Mouse (Mus musculus): Measurements from ENCODE around the gene Ldha.

The Ldha gene

DNA sequence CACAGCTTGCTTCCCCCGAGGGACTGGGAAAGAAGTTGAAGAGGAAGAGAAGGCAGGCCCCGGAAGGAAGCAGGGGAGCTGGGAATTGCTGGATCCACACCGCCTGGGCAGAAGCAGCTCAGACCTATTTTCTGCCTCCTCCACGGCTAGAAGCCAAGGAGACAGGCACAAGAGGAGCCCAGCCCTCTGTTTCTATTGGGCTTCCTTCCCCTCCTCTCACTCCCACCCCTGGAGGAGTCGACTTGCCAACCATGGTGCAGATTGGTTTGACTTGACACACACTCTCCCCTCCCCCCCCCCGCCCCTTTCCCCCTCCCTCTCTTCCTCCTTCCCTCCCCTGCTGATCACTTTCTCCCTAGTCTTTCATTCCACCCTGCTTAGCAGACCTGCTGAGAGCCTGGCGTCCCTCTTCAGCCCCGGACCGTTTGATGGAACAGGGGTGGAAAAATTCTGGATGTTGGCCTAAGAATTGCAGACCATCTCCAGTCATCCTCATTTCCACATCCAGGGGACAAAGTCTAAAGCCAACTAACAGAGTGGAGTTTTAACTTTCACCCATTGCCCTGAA is 3.1 kb upstream of the Ldha start:
- DNase-seq, result peak; percentile 83

DNA sequence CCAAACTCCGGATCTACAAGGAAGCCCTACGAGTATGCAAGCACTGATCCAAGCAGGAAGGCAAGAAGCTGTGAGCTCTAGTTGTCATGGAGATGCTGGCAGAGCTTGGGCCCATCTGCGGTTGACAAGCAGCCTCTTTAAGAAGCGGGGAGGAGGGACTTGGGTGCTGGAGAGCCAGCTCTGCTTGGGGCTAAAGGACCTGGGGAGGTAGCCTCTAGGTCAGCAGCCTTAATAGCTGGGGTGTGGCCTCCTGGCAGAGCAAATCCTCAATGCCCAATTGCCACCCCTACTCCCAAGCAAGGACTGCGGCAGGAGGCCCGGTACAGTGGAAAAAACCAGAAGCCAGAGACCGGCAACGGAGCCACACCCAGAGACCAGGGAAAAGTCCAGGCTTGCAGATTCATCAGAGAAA is 2.4 kb upstream of the Ldha start:
- DNase-seq, result peak; percentile 86

DNA sequence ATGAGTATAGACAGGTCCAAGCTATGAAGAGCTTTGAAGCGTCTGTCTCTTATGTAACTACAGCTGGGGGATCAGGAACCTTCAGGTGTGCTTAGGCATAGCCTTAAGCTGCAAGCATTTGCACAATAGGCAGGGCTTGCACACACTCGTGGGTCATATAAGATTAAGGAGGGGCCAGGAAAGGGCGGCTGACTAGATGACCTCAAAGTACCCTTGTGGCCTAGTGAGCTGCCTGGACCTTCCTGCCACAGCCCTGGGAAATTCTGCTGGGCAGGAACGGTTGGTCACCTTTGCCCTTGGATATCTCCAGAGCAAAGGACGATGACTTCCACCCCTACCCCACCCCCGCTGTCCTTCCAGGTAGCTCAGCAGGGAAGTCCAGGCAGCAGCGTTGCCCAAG is 1.8 kb upstream of the Ldha start:
- peak; percentile 77 for DNase-seq

DNA sequence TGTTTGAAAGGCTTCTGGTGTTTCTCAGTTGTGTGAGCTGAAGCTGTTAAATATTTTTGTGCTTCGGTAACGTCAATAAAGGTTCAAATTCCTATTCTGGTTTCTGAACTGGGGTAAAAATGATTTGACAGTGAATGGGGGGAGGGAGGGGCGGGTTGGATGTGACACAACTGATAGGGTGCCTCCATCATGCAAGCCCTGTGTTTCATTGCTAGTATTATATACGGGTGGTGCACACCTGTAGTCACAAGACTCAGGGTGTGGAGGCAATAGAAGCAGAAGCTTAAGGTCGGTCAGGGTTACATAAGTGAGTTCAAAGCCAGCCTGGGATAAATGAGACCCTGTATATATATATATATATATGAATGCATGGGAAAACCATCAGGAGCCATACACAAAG is 1.4 kb upstream of the Ldha start:
- DNase-seq, result no peak

DNA sequence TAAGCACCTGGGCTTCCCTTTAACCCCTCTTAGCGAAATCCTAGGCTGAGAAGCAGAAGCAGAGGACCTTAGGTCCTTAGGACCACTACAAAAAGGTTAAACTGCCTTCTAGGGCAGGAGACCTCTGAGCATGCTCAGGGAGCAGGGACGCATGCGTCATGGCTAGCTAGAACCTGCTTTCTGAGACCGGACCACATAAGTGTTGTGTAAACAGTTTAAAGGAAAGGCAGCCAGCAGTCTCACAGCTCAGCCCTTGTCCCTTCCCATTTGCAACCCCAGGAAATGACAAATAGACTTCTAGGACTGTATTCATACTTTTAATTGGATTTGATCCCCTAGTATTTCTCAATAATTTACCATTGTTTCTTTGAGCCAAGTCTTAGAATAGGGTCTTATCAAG is 949 bp upstream of the Ldha start:
- no peak for DNase-seq

DNA sequence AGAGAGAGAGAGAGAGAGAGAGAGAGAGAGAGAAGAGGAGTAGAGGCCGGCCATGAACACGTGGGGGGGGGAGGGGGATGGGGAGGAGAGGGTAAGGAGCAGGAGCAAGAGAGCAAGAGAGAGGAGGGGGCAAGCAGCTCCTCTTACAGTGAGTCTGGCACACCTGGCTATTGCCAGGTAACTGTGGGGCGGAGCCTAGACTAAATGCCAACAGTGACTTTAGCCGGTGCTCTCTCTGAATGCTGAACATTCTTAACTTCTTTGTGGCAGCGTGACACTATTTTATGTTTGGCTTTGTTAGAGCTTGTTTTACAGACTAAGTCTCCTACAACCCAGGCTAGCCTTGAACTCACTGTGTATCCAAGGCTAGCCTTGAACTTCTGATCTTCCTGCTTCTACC is 1.0 kb downstream of the Ldha start:
- DNase-seq, result no peak

DNA sequence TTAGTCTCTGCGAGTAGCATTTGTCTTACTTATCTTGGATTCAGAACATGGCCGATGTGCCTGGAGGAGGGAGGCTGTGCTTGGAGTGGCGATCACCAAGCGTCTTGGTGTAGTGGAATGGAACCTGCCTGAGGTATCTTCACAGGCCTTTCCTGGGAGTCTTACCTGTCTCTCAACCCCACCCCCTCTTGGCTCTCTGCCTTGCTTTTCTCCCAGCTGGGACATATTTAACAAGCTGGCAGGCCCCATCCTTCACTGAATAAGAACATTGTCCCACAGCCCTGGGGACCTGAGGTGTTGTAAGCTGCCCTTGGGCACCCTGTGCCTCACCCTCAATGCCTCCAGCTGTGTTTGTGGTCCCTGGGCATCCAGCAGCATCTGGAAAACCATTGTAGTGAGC is 2.3 kb downstream of the Ldha start:
- DNase-seq, result no peak

DNA sequence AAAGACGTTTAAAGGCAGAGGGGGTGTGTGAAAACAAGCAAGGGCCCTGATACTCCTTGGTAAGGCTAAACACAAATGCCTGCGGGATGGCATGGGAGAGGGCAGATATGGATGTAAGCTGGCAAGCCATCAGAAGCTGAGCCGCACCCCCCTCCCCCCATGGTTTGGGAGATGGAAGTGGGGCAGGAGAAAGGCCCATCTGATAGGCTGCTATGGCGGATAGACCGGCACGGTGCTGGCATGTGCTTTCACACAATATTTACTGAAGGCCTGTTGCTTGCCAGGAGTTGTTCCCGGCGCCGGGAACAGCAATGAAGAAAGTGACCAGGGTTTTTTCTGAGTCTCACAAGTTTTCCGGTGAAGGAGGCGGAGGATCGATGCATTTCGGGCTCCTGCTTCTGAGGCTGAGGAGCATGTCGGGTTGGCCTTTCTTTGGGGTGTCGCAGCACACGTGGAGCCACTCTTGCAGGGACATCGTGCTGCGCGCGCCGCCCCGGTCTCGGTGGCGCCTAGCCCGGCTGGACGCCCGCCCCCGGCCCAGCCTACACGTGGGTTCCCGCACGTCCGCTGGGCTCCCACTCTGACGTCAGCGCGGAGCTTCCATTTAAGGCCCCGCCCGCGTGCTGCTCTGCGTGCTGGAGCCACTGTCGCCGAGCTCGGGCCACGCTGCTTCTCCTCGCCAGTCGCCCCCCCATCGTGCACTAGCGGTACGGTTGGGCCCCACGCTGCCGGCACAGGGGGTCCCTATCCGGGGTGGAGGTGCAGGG is 4.1 kb downstream of the Ldha start:
- peak; percentile 96 for DNase-seq

DNA sequence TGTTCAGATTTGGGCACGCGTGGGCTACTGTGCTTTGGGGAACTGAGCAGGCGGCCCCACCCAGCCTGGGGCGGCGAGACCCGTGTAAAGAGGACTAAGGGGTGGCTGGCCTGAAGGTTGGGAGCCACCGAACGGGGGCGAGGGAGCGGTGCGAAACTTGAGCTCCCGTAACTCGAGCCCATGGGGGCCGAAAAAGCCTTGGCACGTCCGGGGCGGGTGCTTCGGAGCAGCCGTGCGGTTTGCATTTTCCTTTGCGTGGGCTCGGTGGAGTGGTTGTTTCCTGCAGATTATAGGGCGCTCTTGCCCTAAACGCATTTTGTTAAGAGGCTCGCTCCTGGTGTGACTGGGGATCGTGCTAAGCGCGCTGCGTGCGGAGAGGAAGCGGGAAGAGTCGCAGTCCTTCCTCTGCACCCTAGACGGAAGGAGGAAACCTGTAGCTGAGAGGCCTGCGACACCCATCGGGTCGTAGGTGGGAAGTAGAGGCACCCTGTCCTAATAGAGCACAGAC is 4.8 kb downstream of the Ldha start:
- DNase-seq, result no peak

DNA sequence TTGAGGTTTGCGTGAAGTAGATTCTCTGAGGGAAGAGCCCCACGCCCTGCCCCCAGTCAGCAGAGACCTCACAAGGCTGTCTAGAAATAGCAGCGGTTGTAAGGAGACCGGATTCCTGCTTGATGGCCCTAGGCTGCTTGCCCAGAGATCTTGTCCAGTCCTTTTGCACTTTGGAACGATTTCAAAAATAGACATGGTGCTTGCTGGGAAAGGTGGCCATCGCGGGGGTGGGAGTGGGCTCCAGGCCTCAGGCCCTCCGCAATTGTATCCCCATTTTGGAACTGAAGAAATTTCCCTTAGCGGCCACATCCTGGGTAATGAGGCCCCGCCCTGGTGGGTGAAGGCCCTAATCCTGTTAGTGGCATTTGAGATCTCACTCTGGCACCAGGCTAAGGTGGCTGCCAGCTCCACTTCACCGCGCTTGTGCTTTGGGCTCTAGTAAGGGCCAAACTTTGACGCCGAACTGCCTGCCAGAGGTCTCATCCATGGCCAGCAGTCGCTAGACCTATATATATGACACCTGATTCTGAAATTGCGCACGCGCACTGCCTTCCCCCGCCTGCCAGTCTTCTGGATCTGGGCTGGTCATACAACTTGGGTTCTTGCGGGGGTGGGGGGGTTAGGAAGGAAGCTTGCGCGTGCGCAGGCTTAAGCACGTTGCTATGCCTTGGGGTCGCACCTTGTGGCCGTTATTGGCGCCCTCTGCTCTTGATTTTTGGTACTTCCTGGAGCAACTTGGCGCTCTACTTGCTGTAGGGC is 5.4 kb downstream of the Ldha start:
- DNase-seq, result peak; percentile 89

DNA sequence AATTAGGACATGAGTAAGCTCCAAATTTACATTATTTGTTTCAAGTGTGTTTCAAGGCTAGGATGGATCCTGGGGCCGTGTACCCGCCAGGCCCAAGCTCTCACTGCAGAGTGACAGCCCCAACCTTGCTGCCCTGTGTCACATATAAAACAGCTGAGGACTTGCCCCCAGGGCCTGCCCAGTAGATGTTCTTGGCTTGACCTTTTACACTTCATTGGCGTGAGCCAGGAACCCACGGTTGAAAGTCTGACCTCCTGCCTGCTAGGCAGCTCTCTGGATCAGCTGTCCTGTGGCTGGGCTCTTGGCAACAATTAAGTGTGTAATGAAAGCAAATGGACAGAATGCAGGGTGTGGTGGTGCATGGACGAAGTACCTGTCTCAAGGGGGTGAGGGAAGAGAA is 8.0 kb downstream of the Ldha start:
- DNase-seq, result no peak

DNA sequence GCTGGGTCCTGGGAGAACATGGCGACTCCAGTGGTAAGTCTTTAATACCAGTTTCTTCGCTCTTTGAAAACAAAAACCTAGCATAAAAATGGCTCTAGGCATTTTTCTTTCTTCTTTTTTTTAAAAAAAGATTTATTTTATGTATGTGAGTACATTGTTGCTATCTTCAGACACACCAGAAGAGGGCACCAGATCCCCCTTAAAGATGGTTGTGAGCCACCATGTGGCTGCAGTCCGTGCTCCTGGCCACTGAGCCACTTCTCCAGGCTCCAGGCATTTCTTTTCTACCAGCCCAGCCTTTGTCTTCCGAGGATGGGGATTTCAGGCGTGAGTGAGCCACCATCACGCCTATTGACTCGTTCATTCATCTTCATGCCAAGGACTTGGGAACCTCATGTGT is 9.8 kb downstream of the Ldha start:
- DNase-seq, result peak; percentile 29

DNA sequence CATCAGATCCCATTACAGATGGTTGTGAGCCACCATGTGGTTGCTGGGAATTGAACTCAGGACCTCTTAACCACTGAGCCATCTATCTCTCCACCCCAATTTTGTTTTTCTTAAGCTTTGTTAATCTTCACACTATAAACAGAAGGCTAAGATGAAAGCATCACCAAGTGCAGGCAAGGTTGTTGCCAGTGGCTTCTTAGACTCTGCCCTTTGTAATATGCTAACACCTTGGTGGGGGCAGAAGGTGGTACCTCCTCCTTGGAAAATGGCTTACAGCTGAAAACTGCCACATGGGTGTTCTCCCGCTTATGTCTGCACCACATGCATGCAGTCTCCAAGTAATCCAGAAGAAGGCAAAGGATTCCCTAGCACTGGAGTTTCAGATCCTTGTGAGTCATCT is 11.4 kb downstream of the Ldha start:
- DNase-seq, result no peak

DNA sequence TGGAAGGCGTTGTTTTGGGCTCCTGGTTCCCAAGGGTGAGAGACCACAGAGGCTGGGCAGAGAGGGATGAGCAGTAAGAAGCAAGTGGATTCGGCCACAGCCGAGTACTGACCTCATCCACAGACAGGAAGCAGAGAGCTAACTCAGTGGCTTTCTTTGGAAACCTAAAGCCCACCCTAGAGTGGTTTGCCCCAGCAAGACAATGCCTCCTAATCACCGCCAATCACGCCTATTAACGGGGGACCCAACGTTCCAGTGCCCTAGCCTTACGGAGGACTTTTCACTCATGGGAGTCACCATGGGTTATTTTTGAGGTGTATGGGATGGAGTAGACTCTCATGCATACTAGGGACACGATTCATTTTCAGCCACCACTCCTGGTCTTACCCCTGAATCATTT is 12.1 kb downstream of the Ldha start:
- no peak for DNase-seq

DNA sequence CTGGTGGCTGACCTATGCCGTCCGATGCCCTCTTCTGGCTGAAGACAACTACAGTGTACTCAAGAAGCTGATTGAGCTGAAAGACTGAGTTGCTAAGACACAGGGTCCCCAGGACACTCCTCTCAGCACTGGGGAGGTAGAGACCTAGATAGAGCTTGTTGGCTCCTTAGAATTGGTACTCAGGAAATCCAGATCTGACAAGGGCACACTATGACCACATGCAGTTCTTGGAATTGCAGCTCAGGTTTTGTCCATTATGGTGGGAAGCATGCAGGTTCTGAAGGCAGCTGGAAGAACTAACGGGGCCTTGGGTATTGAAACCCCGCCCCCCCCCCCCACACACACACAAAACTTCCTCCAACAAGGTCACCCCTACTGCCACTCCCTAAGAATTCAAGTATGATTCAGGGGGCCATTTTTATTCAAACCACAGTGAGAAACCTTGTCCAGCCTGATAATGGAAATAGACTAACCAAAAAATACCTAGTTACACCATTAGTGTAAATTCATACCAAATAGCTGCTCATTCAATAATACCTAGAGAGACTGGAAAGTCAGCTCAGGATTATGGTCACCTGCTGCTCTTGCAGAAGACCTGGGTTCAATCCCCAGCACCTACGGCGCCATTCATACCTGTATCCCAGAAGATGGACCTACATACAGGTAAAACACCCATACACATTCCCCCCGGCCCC is 14.7 kb downstream of the Ldha start:
- DNase-seq, result no peak

DNA sequence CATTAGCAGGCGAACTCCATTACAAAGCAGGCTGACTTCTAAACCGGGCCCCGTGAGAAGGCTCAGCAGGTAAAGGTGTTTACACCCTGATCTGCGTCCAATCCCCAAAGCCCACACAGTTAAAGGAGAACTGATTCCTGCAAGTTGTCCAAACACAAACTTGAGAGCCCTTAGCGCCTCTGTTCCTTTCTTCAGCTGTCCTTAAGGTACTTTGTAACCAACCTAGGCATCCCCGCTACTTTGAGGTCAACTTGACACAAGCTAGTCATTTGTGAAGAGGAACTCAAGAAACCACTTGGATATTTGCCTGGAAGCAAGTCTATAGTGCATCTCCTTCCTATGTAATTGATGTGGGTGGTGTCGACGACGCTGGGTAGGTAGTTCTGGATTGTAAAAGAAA is 16.2 kb downstream of the Ldha start:
- no peak for DNase-seq

DNA sequence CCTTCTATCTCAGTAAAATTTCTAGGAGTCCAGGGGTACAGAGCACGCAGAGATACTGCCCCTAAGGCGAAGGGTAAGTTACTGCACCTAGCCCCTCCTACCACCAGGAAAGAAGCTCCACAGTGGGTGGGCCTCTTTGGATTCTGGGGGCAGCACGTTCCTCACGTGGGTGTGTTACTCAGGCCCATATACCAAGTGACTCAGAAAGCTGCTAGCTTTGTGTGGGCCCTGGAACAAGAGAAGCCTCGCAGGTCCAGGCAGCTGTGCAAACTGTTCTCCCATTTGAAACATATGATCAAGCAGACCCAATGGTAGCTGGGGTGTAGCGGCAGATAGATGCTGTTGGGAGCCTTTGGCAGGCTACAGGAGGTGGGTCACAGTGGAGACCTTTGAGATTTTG is 17.8 kb downstream of the Ldha start:
- DNase-seq, result no peak

DNA sequence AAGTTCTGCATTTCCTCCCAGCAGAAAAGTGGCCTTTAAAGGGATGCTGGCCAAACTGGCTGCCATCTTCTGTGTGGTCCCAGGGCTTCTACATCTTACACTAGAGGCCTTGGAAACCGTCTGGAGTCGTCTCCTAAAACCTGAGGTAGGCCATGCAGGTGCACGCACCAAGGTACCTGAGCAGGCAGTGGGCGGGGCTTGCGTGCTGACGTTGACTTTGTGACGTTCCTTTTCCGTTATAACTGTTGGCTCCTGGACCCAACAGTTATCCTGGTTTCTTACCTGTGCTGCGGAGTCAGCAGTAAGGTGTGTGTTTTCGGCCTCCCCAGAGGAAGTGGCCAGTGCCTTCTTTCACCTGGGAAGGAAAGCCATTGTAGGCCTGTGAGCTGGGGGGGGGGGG is 19.7 kb downstream of the Ldha start, which contains the start of gene Ldhc:
TSS of gene Ldhc (plus strand) at position 208 of the 400 bp plus-strand sequence.
- no peak for DNase-seq

DNA sequence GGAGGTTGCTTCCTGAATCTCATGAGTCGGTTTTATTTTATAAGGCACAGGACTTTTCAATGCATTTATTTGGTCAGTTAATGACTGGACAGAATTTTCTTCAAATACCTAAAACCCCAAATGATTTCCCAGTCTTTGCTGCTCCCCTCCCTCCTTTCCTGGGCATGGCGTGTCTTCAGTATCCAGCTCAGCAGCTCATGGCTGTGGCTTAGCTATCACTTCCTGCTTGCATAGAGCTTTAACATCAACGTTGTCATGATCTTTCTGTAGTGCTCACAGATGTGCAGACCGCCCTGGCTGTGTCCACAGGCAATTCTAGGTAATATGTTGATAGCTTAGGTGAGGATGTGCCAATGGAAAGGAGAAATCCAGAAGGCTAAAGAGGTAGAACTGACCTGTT is 30.7 kb downstream of the Ldha start:
- no peak for DNase-seq

DNA sequence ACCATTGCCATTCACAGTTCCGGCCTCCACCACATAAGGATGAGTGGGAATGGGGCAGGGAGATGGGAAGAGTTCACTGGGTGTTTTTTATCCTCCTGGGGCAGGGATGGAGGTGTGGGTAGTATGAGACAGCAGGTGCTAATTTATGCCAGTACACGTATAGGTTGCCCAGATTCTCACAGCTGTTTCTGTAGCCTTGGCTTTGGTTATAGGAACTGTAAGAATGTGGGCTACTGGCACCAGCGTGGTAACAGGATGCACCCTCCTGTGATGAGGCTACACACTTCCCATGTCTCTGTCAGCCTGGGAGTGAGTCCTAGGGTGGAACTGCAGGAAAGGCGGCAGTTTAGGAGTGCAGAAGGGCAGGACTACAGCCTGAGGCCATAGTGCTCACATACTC is 35.6 kb downstream of the Ldha start:
- no peak for DNase-seq

DNA sequence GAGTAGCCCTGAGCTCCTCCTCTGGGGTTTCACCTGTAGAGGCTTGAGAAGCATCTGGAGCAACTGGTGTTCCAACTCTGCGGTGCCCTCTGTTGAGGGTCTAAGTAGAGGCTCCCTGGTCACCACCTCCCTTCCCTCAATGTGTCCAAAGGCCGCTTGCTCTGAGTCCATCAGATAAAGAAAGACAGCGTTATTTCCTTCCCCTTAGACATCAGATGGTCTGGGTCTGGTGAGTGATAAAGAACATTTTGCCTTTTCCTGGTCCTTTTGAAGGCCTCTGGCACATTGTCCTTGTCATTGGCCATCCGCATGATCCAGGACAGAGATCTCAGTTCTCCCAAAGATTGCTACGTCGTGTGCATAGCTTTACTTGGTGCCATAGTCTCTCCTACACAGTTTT is 36.0 kb downstream of the Ldha start:
- DNase-seq, result no peak

DNA sequence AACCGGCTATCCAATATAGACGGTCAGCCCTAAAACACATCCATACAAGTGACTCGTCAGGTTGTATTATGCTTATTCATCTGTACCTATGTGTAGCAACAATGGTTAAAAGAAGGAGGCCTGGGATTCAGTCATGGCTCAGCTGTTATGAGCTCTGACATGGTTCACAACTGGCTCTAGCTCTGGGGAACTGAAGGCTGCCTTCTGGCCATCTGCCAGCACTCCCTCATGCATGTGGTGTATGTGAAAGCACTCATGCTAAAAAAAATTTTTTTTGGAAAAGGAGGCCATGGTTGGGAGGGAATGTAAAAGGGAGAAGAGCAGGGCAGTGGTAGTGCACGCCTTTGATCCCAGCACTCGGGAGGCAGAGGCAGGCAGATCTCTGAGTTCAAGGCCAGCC is 38.6 kb downstream of the Ldha start:
- peak; percentile 34 for DNase-seq

DNA sequence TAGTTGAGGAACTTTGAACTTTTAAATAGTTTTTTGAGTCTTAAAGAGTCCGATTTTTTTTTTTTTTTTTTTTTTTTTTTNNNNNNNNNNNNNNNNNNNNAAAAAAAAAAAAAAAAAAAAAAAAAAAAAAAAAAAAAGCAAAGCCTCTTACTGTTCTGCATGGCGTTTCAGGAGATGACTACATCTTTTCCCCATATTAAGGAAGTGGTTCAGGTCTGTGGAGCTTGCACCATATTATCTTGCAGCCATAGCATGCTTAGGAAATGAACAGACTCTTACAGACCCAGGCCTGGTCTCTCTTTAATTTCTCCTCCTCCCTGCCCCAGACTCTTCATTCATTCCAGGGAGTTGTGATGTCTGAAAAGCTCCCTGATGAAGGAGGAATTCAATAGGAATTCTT is 39.7 kb downstream of the Ldha start:
- DNase-seq, result no peak
